Comparison of ENCODE assay signal across 9 mouse cellular contexts in genomic region chr16:6986031-6986430, GRCm38 (mm10).
DNase-seq lines count a peak whose midpoint lies in the region; ATAC-seq and TF ChIP-seq lines count a peak whose summit lies in the region.
"Had no signal": no experiment of that assay in that cellular context is flagged by ENCODE, and none has a peak within 500 bp of the region (broad histone marks: within the 10 kb centered on the region; RNA-seq: fewer than 3 reads in every experiment).

No protein-coding gene starts in this region.

- no peak for TF ChIP-seq CTCF in gastrocnemius, adult 2 months (IDR thresholded peaks at IDR 0.05)

- peak; percentile 21 for DNase-seq in gastrocnemius, adult 2 months
- no peak for DNase-seq in gastrocnemius, adult 8-10 months (ENCODE audit: low spot score in 2 of 2)
- peak; percentile 92 for DNase-seq in left cerebral cortex, postnatal 4 days
- no peak for DNase-seq in left cerebral cortex, adult 18-20 months (ENCODE audit: low spot score in 2 of 2)
- DNase-seq in cerebellum, postnatal 14 days, result peak; percentile 88 to 90
- DNase-seq in testis, postnatal 10 days (ENCODE audit: low spot score), result no peak
- DNase-seq in spleen, postnatal 10 days (ENCODE audit: low spot score in 2 of 2), result no peak
- DNase-seq: retina, postnatal 1 day had no signal

- H3K27me3 ChIP-seq in lung, embryonic 16.5 days (ENCODE audit: control insufficient read depth, insufficient read depth, low read depth, low read length), result no peaks in the 10 kb centered on the region

- intact Hi-C loops in gastrocnemius, adult 2 months (cut with DNase I), result no loop called here
- intact Hi-C loops in left cerebral cortex, postnatal 4 days (cut with DNase I), result no loop called here

- no peak overlapping the region for H3K9ac ChIP-seq in lung, embryonic 16.5 days (ENCODE audit: low read length)

- H3K4me3 ChIP-seq in gastrocnemius, adult 2 months, result no peak overlapping the region
- H3K4me3 ChIP-seq in lung, embryonic 16.5 days (ENCODE audit: low read length), result no peak overlapping the region

- peak; percentile 93 for ATAC-seq in lung, embryonic 16.5 days (ENCODE audit: low read depth)

- H3K9me3 ChIP-seq in lung, embryonic 16.5 days (ENCODE audit: control insufficient read depth, low read length), result no peaks in the 10 kb centered on the region

- no peak overlapping the region for H3K27ac ChIP-seq in gastrocnemius, adult 2 months
- H3K27ac ChIP-seq in lung, embryonic 16.5 days (ENCODE audit: low read length), result peak overlapping the region; percentile 45; the same call in 1 of the 2 replicates

- H3K4me2 ChIP-seq in lung, embryonic 16.5 days (ENCODE audit: low read depth, low read length), result no peak overlapping the region

- peaks cover 4% of the 10 kb centered on the region; the same call in 1 of the 2 replicates for H3K4me1 ChIP-seq in lung, embryonic 16.5 days (replicated peaks; ENCODE audit: control insufficient read depth, insufficient read depth, low read length)

- H3K36me3 ChIP-seq in lung, embryonic 16.5 days (ENCODE audit: control insufficient read depth, insufficient read depth, low read length), result no peaks in the 10 kb centered on the region

Comparison
In these comparisons a context has a peak if more than half of its experiments do, and no peak if none do; other contexts are left out.
1. DNase-seq: peak in gastrocnemius, adult 2 months (single experiment), left cerebral cortex, postnatal 4 days (single experiment) and cerebellum, postnatal 14 days (2 of 2); none in gastrocnemius, adult 8-10 months (0 of 2), left cerebral cortex, adult 18-20 months (0 of 2), testis, postnatal 10 days (single experiment) and spleen, postnatal 10 days (0 of 2).